Mouse (Mus musculus): Measurements from ENCODE around the gene Tmem35b.

The Tmem35b gene

DNA sequence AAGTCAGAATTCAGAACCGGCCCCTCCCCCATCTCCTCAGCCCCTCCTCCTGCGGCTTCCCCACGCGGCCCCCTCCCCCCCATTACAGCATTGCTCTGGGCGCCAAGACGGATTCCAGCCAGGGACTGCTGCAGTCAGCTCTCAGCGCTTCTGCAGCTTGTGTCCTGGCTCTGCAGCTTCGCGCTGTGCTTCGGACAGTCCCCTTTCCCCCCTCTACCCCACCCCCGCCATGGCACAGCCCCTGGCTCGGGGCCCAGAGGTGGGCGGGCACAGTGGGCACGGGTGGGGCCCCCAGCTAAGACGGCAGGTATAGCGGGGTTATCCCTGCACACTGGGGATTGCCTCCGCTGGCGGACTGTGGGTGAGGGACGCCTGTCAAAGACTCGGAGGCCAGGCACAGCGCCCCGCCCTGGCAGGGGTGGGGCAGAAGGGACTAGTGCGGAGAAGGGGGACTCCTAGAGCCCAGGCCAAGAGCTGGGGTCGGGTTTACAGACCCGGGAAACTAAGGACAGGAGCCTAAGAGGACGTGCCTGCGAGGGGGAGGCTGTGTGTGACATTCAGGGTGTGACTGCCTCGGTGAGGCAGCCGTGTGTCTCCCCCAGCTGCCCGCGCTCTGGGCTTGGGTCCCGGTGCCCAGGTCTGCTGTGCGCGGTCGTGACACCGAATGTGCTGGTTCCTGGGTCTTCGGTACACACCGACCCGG lies 44.9 kb downstream of the Tmem35b start:
- DNase-seq (ENCODE audit: low spot score), result no peak

DNA sequence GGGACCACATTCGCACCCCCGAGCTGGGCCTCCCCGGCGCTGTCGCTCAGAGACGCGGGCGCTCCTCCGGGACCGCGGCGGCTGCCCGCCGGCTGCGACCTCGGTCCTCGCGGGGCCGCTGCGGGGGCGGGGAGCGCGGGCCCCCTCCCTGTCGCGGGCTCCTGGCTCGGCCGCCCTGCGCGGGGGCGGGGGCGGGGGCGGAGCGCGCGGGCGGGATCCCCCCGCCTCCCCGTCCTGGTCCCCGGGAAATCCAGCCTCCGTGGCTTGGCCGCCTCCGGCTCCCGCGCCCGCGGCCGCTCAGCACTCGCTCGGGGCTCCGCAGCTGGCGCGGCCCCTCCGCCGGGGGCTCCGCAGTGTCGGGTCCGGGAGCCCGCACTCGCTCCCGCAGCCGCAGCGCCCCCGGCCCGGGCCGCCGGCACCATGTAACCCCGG lies 45.4 kb downstream of the Tmem35b start, which contains the start of gene Dlgap3:
Gene Dlgap3 (plus strand): TSS at position 291 of the 432 bp plus-strand sequence.
- no peak for DNase-seq (ENCODE audit: low spot score)

DNA sequence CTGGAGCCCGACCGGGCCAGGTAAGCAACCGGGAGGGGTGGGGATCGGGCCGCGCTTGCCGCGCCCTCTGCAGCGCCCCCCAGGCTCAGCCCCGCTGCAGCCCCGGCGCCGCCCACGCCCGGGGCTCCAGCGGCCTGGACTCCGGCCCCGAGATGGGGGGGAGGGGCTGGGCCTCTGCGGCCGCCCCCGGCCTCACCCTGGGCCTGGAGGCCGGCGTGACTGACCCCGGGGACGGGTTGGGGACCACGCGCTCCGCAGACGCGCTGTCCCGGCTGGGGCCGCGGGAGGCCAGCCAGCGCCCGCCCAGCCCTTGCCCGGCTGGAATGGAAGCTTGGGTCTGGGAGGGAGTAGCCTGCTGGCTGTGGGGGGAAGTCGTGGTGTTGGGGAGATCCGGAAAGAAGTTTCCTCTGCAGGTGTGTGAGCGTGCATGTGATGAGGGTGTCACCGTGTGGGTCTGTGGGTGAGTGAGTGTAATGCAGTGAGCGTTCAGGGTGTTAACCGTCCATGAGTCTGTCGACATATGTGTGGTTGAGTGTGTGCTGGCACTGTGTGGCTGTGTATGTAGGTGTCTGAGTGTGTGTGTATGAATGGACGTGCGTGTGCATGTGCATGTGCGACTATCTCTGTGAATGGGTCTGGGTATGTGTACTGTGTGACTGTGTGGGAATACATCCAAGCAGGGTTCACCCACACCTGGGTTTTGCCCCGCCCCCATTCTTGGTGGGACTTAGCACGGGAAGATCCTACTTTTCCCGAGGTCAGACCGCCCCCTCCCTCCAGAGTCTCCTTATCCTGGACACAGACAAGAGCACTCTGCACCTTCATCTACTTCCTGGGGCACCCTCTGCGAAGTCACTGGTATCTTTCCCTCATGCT lies 46.1 kb downstream of the Tmem35b start:
- no peak for DNase-seq (ENCODE audit: low spot score)

DNA sequence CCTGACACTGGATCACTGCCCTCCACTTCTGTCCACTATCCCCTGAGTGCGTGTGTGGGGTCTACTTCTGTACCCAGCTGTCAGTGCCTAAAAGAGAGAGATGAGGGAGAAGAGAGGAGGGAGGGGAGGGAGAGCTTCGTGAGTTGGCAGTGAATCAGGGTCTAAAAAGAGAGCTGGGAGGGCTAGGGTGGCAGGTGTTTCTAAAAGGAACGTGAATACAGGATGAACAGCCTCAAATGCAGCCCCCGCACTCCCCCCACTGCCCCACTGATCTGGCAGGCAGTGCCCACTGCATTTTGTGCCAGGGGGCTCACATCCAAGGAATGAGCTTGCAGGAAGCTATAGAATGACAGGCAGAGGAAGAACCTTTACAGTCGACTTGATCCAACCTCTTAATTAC lies 47.4 kb downstream of the Tmem35b start:
- DNase-seq (ENCODE audit: low spot score), result no peak

DNA sequence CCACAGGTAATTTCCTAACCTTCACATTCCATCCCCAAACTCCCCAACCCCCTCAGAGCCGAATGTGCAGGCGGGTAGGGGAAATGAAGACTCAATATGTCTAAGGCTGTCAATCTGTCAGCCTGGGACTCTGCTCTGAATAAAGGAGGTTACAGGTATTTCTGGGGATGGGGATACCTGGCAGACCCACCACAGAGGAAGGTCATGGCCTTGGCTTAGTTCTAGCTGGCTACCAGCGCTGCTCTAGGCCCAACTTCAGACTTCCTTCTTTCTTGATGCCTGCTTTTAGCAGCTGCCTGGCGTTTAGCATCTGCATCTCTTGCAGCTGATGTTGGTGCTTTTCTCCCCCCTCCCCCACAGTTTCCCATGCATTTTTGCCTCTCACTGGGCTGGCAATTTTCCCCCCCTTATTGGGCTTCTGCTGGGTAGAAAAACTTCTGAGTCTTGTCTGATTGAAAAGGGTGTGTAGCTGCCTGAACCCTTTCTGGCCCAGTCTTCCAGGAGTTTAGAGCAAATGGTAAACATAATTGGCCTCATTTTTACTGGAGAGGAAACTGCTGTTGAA lies 47.9 kb downstream of the Tmem35b start:
- no peak for DNase-seq (ENCODE audit: low spot score)

DNA sequence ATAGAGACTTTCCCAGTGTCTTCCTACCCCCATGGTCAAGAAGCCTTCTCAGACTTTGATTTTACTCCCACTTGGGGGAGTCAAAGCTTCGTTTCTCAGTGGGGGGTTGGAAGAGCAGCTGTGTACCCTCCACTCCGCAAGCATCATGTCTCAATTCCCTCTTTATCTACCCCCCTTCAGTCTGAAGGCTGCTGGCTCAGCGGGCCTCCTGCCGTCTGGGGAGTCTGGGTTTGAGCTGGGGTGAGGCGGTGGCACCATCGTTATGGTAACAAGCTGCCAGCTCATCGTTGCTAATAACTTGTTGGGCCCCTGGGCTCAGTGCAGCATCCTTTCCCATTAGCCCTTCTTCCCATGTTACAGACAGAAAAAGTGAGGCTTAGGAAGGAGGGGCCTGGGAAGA lies 48.6 kb downstream of the Tmem35b start:
- no peak for DNase-seq (ENCODE audit: low spot score)

DNA sequence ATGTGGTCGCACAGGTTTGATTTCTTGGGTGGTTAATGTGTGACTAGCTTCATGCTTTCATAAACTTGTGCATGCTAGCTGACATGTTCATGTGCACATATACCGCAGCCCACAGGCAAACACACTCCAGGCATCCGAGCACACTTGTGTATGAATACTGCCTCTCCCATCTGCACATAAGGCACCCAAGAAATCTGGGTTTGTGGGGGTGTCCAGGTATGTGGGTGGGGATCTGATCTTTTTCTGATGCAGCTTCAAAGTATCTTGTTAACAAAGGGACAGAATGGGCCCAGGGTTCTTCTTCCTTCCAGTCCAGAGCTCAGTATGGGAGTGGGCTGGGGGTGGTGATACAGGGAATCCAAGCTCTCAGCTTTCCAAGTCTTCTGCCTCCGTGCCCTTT lies 49.1 kb downstream of the Tmem35b start:
- no peak for DNase-seq (ENCODE audit: low spot score)

DNA sequence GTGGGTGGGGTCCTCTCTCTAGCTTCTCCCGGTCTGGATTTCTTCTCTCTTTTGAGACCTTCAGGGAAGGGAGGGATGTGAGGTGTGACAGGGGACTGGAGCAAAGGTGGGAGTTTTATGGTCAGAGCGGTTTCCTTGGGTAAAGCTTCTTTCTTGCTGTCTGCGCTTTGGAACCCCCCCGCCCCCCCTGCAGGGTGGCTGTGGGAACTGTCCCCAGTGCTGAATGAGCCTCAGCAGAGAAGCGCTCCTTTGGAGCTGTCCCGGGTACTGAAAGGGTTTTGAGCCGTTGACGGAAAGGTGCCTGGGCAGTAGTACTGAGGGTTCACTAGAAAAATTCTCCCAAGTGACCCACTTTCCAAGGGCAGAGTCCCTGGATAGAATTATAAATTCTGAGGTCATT lies 50.0 kb downstream of the Tmem35b start:
- DNase-seq (ENCODE audit: low spot score), result no peak

DNA sequence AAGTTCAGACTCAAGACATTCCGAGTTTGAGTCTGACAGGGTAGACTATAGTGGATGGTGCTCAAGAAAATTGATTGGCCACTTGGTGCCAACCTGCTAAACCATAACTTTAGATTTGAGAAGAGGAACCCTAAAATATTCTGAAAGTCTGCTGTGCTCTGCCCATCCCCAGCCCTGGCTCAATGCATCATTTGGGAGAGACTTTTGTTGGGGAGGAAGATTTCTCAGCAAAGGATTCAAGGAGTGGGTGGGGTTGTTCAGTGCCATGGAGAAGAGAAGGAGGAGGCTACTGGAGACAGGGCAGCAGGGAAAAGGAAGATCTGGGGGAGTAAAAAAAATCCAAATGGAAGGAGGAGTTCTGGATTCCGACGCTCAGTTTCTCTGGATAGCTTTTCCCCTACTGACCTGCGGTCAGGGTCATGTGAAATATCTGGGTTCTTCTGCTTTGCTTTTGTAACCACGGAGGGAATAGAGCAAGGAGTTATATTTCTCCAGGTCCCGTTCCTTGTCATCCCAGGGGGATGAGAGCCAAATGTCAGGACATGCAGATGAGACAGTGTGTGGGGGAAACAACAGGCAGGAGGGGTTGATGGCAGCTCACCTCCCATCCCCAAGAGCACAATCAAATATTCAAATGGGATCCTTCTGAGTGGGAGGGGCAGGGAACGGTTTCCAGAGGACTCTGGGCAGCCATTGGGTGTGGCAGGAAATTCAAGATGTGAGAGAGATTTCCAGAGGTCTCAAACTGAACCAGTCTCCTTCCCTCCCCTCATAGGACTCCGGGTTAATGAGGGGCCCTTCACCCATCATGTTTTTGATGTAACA lies 50.8 kb downstream of the Tmem35b start:
- DNase-seq (ENCODE audit: low spot score), result no peak

DNA sequence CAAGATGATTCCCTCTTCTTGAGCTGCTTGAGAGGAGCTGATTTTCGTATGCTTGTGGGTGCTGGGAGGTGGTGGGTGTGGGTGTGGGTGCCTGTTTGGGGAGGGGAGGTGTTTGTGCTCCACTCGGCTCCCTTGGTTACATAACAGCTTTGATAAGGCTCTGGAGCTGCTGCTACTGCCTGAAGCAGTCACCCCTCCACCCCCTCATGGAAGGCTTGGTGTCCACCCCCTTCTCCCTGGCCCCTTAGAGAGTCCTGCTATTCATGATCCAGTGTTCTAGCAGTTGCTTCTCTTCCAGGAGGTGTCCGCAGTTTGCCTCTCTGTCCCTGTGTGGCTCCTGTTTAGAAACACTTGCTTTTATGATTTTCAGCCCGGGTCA lies 51.4 kb downstream of the Tmem35b start:
- no peak for DNase-seq (ENCODE audit: low spot score)

DNA sequence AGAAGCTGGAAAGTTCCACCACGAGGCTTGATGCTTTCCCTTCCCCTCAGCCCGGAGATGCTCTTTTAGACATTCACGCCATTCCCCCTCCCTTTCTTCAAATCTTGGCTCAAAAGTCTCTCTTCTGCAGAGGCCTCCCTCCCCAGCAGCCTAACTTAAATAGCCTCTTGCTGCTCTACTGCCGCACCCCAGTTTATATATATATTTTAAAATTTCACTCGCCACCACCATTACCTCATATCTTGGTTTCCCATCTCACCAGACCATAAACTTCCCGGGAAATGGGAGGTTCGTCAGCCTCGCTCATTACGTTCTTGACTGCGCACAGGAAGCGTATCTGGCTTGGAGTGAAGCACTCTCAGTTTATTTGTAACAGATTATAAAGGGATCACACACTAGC lies 54.5 kb downstream of the Tmem35b start:
- DNase-seq (ENCODE audit: low spot score), result no peak

DNA sequence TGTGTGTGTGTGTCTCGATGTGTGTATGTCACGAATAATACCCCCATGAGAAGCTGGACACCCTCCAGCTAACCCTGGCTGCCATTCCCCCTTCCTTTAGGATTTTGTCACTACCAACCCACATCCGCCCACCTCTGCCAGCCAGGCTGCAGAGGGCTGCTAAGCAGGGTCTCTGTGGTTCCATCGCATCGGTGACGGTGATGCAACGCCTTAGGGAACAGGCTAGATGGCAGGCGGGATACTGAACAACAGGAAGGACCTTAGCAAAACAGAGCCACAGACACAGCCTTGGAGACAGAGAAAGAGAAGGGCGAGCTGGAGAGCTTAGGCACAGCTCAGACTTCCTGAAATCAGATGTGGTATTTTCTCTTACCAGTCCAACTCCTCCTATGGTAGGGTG lies 55.2 kb downstream of the Tmem35b start:
- no peak for DNase-seq (ENCODE audit: low spot score)

Data from layer of hippocampus, adult 9-10 months (tissue).